8 mouse cellular contexts compared by ENCODE assay signal in genomic region chr3:62338854-62339515, GRCm38 (mm10). TPM values are rescaled to one million over a fixed set of nuclear protein-coding genes. Genes with fewer than 3 reads are reported as not detected.
DNase-seq lines count a peak whose midpoint lies in the region; ATAC-seq and TF ChIP-seq lines count a peak whose summit lies in the region.

No protein-coding gene starts in this region.

- peak overlapping the region; percentile 79 for H3K4me3 ChIP-seq in cortical plate, adult 2 months (ENCODE audit: insufficient read depth, low read length)
- peak overlapping the region; percentile 81 for H3K4me3 ChIP-seq in intestine, embryonic 16.5 days (ENCODE audit: low read length)
- H3K4me3 ChIP-seq in liver, adult 2 months (ENCODE audit: insufficient read depth, low read depth, low read length), result peak overlapping the region; percentile 94
- H3K4me3 ChIP-seq in midbrain, postnatal 0 days (ENCODE audit: low read depth, low read length), result peak overlapping the region; percentile 67

- peak; percentile 8 to 15 for DNase-seq in cerebellum, adult 18-20 months
- DNase-seq in cerebellum, adult 9-10 months, result no peak
- DNase-seq in liver, adult 2 months (ENCODE audit: extremely low read depth, low read depth, low spot score), result peak; percentile 70
- DNase-seq in midbrain, postnatal 0 days (ENCODE audit: low spot score), result peak; percentile 51
- DNase-seq in testis, postnatal 14 days (ENCODE audit: low spot score), result peak; percentile 74

- no peaks in the 10 kb centered on the region for H3K36me3 ChIP-seq in intestine, embryonic 16.5 days (ENCODE audit: control insufficient read depth, insufficient read depth, low read length)
- H3K36me3 ChIP-seq in liver, adult 2 months (ENCODE audit: control insufficient read depth, insufficient read depth, low read length), result peaks cover 22% of the 10 kb centered on the region
- H3K36me3 ChIP-seq in midbrain, postnatal 0 days (ENCODE audit: insufficient read depth, low read length), result no peaks in the 10 kb centered on the region

- H3K27ac ChIP-seq in cortical plate, adult 2 months (ENCODE audit: insufficient read depth, low read length), result peak overlapping the region; percentile 28; the same call in 1 of the 2 replicates
- H3K27ac ChIP-seq in intestine, embryonic 16.5 days (ENCODE audit: low read length), result peak overlapping the region; percentile 63
- peak overlapping the region; percentile 98 for H3K27ac ChIP-seq in liver, adult 2 months (replicated peaks; ENCODE audit: insufficient read depth, low read depth, low read length)
- H3K27ac ChIP-seq in midbrain, postnatal 0 days (ENCODE audit: low read depth, low read length), result peak overlapping the region; percentile 8; the same call in 1 of the 2 replicates

- no peak for TF ChIP-seq CTCF in cortical plate, adult 2 months (IDR thresholded peaks at IDR 0.05; ENCODE audit: extremely low read depth, insufficient read depth, low read length)
- no peak for TF ChIP-seq CTCF in liver, adult 2 months (IDR thresholded peaks at IDR 0.05; ENCODE audit: low read depth, low read length)
- no peak for TF ChIP-seq CTCF in midbrain, postnatal 0 days (IDR thresholded peaks at IDR 0.05)

- H3K9ac ChIP-seq in intestine, embryonic 16.5 days (ENCODE audit: low read depth, low read length), result peak overlapping the region; percentile 86
- H3K9ac ChIP-seq in liver, adult 2 months (ENCODE audit: low read depth, low read length), result peak overlapping the region; percentile 98
- peak overlapping the region; percentile 74 for H3K9ac ChIP-seq in midbrain, postnatal 0 days (replicated peaks; ENCODE audit: low read length, poor library complexity, severe bottlenecking)

- peaks cover 7% of the 10 kb centered on the region; the same call in 1 of the 2 replicates for H3K79me2 ChIP-seq in liver, adult 2 months (ENCODE audit: control insufficient read depth, insufficient read depth, low read length)

- H3K4me2 ChIP-seq in intestine, embryonic 16.5 days (ENCODE audit: low read depth, low read length), result peak overlapping the region; percentile 87
- peak overlapping the region; percentile 61 for H3K4me2 ChIP-seq in midbrain, postnatal 0 days (ENCODE audit: low read depth, low read length, poor library complexity, severe bottlenecking)

- ATAC-seq in granulocyte monocyte progenitor cell, adult 5-6 weeks (replicated peaks; ENCODE audit: poor library complexity, severe bottlenecking), result peak; percentile 70
- peak; percentile 97 for ATAC-seq in intestine, embryonic 16.5 days
- peak; percentile 86 for ATAC-seq in midbrain, postnatal 0 days (ENCODE audit: low FRiP score)

- 0 out of 2 replicates have a peak, but pooled peaks have one; percentile 37 for TF ChIP-seq POLR2A in cortical plate, adult 2 months (IDR thresholded peaks at IDR 0.05; ENCODE audit: extremely low read depth, insufficient read depth, low read length)
- TF ChIP-seq POLR2A in liver, adult 2 months (IDR thresholded peaks at IDR 0.05; ENCODE audit: extremely low read depth, insufficient read depth, low read length), result peak; percentile 89

- under 1% methylated on average over 67 of the region's 68 CpGs for WGBS in intestine, embryonic 16.5 days
- WGBS in liver, adult 2 months, result under 1% methylated on average over 67 of the region's 68 CpGs
- under 1% methylated on average over 58 of the region's 68 CpGs for WGBS in midbrain, postnatal 0 days

- H3K27me3 ChIP-seq in intestine, embryonic 16.5 days (replicated peaks; ENCODE audit: control insufficient read depth, insufficient read depth, low read length), result no peaks in the 10 kb centered on the region
- H3K27me3 ChIP-seq in liver, adult 2 months (ENCODE audit: control insufficient read depth, insufficient read depth, low read length), result no peaks in the 10 kb centered on the region
- 0 out of 2 replicates have a peak, but pooled peaks cover 7% of the 10 kb centered on the region for H3K27me3 ChIP-seq in midbrain, postnatal 0 days (ENCODE audit: insufficient read depth, low read length)

- no peaks in the 10 kb centered on the region for H3K9me3 ChIP-seq in intestine, embryonic 16.5 days (ENCODE audit: control insufficient read depth, low read length)
- no peaks in the 10 kb centered on the region for H3K9me3 ChIP-seq in midbrain, postnatal 0 days (ENCODE audit: low read length)

- H3K4me1 ChIP-seq in cortical plate, adult 2 months (ENCODE audit: control insufficient read depth, insufficient read depth, low read length), result peaks cover 1% of the 10 kb centered on the region; the same call in 1 of the 2 replicates
- H3K4me1 ChIP-seq in intestine, embryonic 16.5 days (ENCODE audit: control insufficient read depth, insufficient read depth, low read length), result peaks cover 7% of the 10 kb centered on the region; the same call in 1 of the 2 replicates
- H3K4me1 ChIP-seq in liver, adult 2 months (ENCODE audit: control insufficient read depth, insufficient read depth, low read length), result peaks cover 5% of the 10 kb centered on the region; the same call in 1 of the 2 replicates
- no peaks in the 10 kb centered on the region for H3K4me1 ChIP-seq in midbrain, postnatal 0 days (ENCODE audit: insufficient read depth, low read length)

RNA-seq across cellular contexts. Expression of gene Arhgef26, which starts 0.8 kb away (rescaled TPM):
- 15.2 and 18.2 TPM in 2 replicates for polyA plus RNA-seq in cortical plate, adult 2 months (2012; rRNA removed)
- not detected in 2 replicates for total RNA-seq in granulocyte monocyte progenitor cell, adult 5-6 weeks (2014; fragmentation: Nextera tagmentation)
- not detected in 2 replicates for total RNA-seq in granulocyte monocyte progenitor cell, adult 5-6 weeks (2017)
- polyA plus RNA-seq in intestine, embryonic 16.5 days (2015; fragmentation: Nextera tagmentation; extraction: Ambion mirVana), result 12.9 and 13.5 TPM in 2 replicates
- 23.6 and 29.2 TPM in 2 replicates for total RNA-seq in liver, adult 2 months (2014; rRNA removed)
- polyA plus RNA-seq in liver, adult 2 months (2012; rRNA removed), result 7.2 and 10.4 TPM in 2 replicates
- 23.3 and 26.7 TPM in 2 replicates for total RNA-seq in midbrain, postnatal 0 days (2014; rRNA removed)
- polyA plus RNA-seq in midbrain, postnatal 0 days (2015; fragmentation: Nextera tagmentation; extraction: Ambion mirVana), result 14.1 and 16.5 TPM in 2 replicates

Comparison
In these comparisons a context has a peak if more than half of its experiments do, and no peak if none do; other contexts are left out.
1. H3K27ac ChIP-seq: peak in every context shown above with its lines; median percentile 98 in liver, adult 2 months; 63 in intestine, embryonic 16.5 days; 28 in cortical plate, adult 2 months; 8 in midbrain, postnatal 0 days.